Mouse (Mus musculus) liver, embryonic 15.5 days (tissue): ENCODE measurements around the gene Znhit6. TPM values are rescaled to one million over a fixed set of nuclear protein-coding genes. Genes with fewer than 3 reads are reported as not detected.

Experiments
- ATAC-seq: fragments of 200-750 bp; cut with Nextera tagmentation; 2 replicates; pipeline ENCODE4 v1.8.0; 2017; ENCODE audit warnings: moderate number of reproducible peaks, mild to moderate bottlenecking, moderate library complexity; ENCODE audit not compliant: insufficient read depth
- H3K27ac ChIP-seq: fragments of 300-500 bp; sonication (generic); replicated peaks from 2 replicates; pipeline ENCODE4 v1.5.1; 2015; ENCODE audit warnings: mild to moderate bottlenecking, inconsistent platforms
- H3K27me3 ChIP-seq: fragments of 300-500 bp; sonication (generic); 2 replicates; pipeline ENCODE4 v1.6.1; 2015; ENCODE audit warnings: mild to moderate bottlenecking, inconsistent platforms
- H3K36me3 ChIP-seq: fragments of 300-500 bp; sonication (generic); replicated peaks from 2 replicates; pipeline ENCODE4 v1.6.1; 2015; ENCODE audit warnings: moderate library complexity, mild to moderate bottlenecking, inconsistent platforms
- H3K4me1 ChIP-seq: fragments of 300-500 bp; sonication (generic); replicated peaks from 2 replicates; pipeline ENCODE4 v1.6.1; 2015; ENCODE audit warnings: inconsistent platforms
- H3K4me2 ChIP-seq: fragments of 300-500 bp; sonication (generic); 2 replicates; pipeline ENCODE4 v1.6.1; 2015; ENCODE audit warnings: moderate library complexity, mild to moderate bottlenecking, inconsistent platforms
- H3K4me3 ChIP-seq: fragments of 300-500 bp; sonication (generic); replicated peaks from 2 replicates; pipeline ENCODE4 v1.5.1; 2015; ENCODE audit warnings: mild to moderate bottlenecking, inconsistent platforms
- H3K9ac ChIP-seq: fragments of 300-500 bp; sonication (generic); 2 replicates; pipeline ENCODE4 v1.6.1; 2015; ENCODE audit warnings: moderate library complexity, mild to moderate bottlenecking, inconsistent platforms
- H3K9me3 ChIP-seq: fragments of 300-500 bp; sonication (generic); replicated peaks from 2 replicates; pipeline ENCODE4 v1.6.1; 2016; ENCODE audit warnings: inconsistent platforms
- WGBS: fragments of 180-500 bp; shearing (Covaris S2); methylation state at CpG from one replicate; pipeline ENCODE4 v1.1.7; 2015; ENCODE audit warnings: mixed read lengths; ENCODE audit not compliant: insufficient replicate concordance; 5-methylcytosine and 5-hydroxymethylcytosine counted together
- polyA plus RNA-seq: library from polyadenylated mRNA; unstranded; fragments of >200 nt; fragmentation: Nextera tagmentation; extraction: Ambion mirVana; gene quantifications from 2 replicates; pipeline ENCODE4 v1.2.1, GENCODE M21; 2015

Znhit6 gene
- polyA plus RNA-seq, 1 experiment from 2014 or later = 10.1 TPM

GRCm38 (mm10) chr3:145576876-145577275, 871 bp downstream of the Znhit6 start:
- 25% methylated on average over 15 of the region's 15 CpGs for WGBS
- ATAC-seq = no peak
- peak overlapping the region; percentile 64 for H3K9ac ChIP-seq
- peaks cover 27% of the 10 kb centered on the region for H3K4me1 ChIP-seq
- H3K27me3 ChIP-seq = no peaks in the 10 kb centered on the region
- H3K27ac ChIP-seq = no peak overlapping the region
- H3K36me3 ChIP-seq = peaks cover 15% of the 10 kb centered on the region
- peak overlapping the region; percentile 85 for H3K4me2 ChIP-seq
- H3K4me3 ChIP-seq = peak overlapping the region; percentile 70
- H3K9me3 ChIP-seq = no peaks in the 10 kb centered on the region

- no peaks in the 10 kb centered on the region for H3K9me3 ChIP-seq
- ATAC-seq = no peak
- no peak overlapping the region for H3K27ac ChIP-seq
- 66% methylated on average over 4 of the region's 4 CpGs for WGBS
- H3K27me3 ChIP-seq = no peaks in the 10 kb centered on the region
- no peak overlapping the region for H3K4me2 ChIP-seq
- no peaks in the 10 kb centered on the region for H3K4me1 ChIP-seq
- no peak overlapping the region for H3K9ac ChIP-seq
- no peak overlapping the region for H3K4me3 ChIP-seq
- peaks cover 39% of the 10 kb centered on the region for H3K36me3 ChIP-seq
Measured at GRCm38 (mm10) chr3:145583043-145583442, 7.0 kb downstream of the Znhit6 start.

- H3K9me3 ChIP-seq = no peaks in the 10 kb centered on the region
- no peak overlapping the region for H3K4me3 ChIP-seq
- H3K27me3 ChIP-seq = no peaks in the 10 kb centered on the region
- no peak overlapping the region for H3K4me2 ChIP-seq
- peaks cover 33% of the 10 kb centered on the region for H3K36me3 ChIP-seq
- WGBS = 56% methylated on average over 3 of the region's 3 CpGs
- no peak overlapping the region for H3K27ac ChIP-seq
- no peak; the same call in 1 of the 2 replicates for ATAC-seq
- no peak overlapping the region for H3K9ac ChIP-seq
- no peaks in the 10 kb centered on the region for H3K4me1 ChIP-seq
Measured at GRCm38 (mm10) chr3:145583522-145584200, 7.7 kb downstream of the Znhit6 start.

- Histone ChIP-seq H3K4me3 (peak overlapping the region; percentile 32), H3K36me3 (peaks cover 35% of the 10 kb centered on the region), H3K4me2 (peak overlapping the region; percentile 49), H3K9ac (no peak overlapping the region), H3K27ac (peak overlapping the region; percentile 77), H3K27me3 (no peaks in the 10 kb centered on the region), H3K9me3 (no peaks in the 10 kb centered on the region), H3K4me1 (peaks cover 24% of the 10 kb centered on the region)
- peak; percentile 99 for ATAC-seq
- 63% methylated on average over 4 of the region's 4 CpGs for WGBS
Measured at GRCm38 (mm10) chr3:145590562-145590961, 14.6 kb downstream of the Znhit6 start.

GRCm38 (mm10) chr3:145591841-145592542, 16.0 kb downstream of the Znhit6 start:
- WGBS = 78% methylated on average over 6 of the region's 6 CpGs
- H3K9ac ChIP-seq = no peak overlapping the region
- H3K9me3 ChIP-seq = no peaks in the 10 kb centered on the region
- peaks cover 24% of the 10 kb centered on the region for H3K4me1 ChIP-seq
- peaks cover 28% of the 10 kb centered on the region for H3K36me3 ChIP-seq
- no peak overlapping the region for H3K4me2 ChIP-seq
- H3K27me3 ChIP-seq = no peaks in the 10 kb centered on the region
- no peak overlapping the region for H3K4me3 ChIP-seq
- H3K27ac ChIP-seq = peak overlapping the region; percentile 77
- no peak for ATAC-seq

- ATAC-seq = no peak
- no peaks in the 10 kb centered on the region for H3K9me3 ChIP-seq
- H3K27ac ChIP-seq = no peak overlapping the region
- no peak overlapping the region for H3K4me3 ChIP-seq
- H3K4me2 ChIP-seq = no peak overlapping the region
- no peak overlapping the region for H3K9ac ChIP-seq
- 50% methylated on average over 6 of the region's 6 CpGs for WGBS
- H3K4me1 ChIP-seq = peaks cover 16% of the 10 kb centered on the region
- H3K27me3 ChIP-seq = no peaks in the 10 kb centered on the region
- peaks cover 47% of the 10 kb centered on the region for H3K36me3 ChIP-seq
Measured at GRCm38 (mm10) chr3:145595354-145595753, 19.3 kb downstream of the Znhit6 start.

GRCm38 (mm10) chr3:145599059-145599458, 23.1 kb downstream of the Znhit6 start:
- no peak overlapping the region for H3K9ac ChIP-seq

GRCm38 (mm10) chr3:145600801-145601200, 24.8 kb downstream of the Znhit6 start:
- Histone ChIP-seq H3K4me2 (no peak overlapping the region), H3K27ac (no peak overlapping the region), H3K27me3 (no peaks in the 10 kb centered on the region), H3K36me3 (peaks cover 54% of the 10 kb centered on the region), H3K9ac (no peak overlapping the region), H3K9me3 (no peaks in the 10 kb centered on the region), H3K4me1 (0 out of 2 replicates have a peak, but pooled peaks cover 9% of the 10 kb centered on the region), H3K4me3 (no peak overlapping the region)
- ATAC-seq = no peak
- WGBS = 51% methylated on average over 6 of the region's 6 CpGs

More at GRCm38 (mm10) chr3:145599059-145599458, 23.1 kb downstream of the Znhit6 start:
- no peak overlapping the region for H3K4me3 ChIP-seq
- peaks cover 52% of the 10 kb centered on the region for H3K36me3 ChIP-seq
- H3K27me3 ChIP-seq = no peaks in the 10 kb centered on the region
- H3K27ac ChIP-seq = no peak overlapping the region
- H3K4me1 ChIP-seq = 0 out of 2 replicates have a peak, but pooled peaks cover 9% of the 10 kb centered on the region
- no peak for ATAC-seq
- H3K4me2 ChIP-seq = no peak overlapping the region
- WGBS = 81% methylated on average over 7 of the region's 7 CpGs
- no peaks in the 10 kb centered on the region for H3K9me3 ChIP-seq

- WGBS = 70% methylated on average over 6 of the region's 6 CpGs
- Histone ChIP-seq H3K27ac (no peak overlapping the region), H3K9ac (no peak overlapping the region), H3K27me3 (no peaks in the 10 kb centered on the region), H3K4me1 (0 out of 2 replicates have a peak, but pooled peaks cover 9% of the 10 kb centered on the region), H3K36me3 (peaks cover 52% of the 10 kb centered on the region), H3K9me3 (no peaks in the 10 kb centered on the region), H3K4me2 (no peak overlapping the region), H3K4me3 (no peak overlapping the region)
- ATAC-seq = no peak
Measured at GRCm38 (mm10) chr3:145601345-145601744, 25.3 kb downstream of the Znhit6 start.

- Histone ChIP-seq H3K4me2 (no peak overlapping the region), H3K27me3 (no peaks in the 10 kb centered on the region), H3K4me1 (0 out of 2 replicates have a peak, but pooled peaks cover 9% of the 10 kb centered on the region), H3K27ac (no peak overlapping the region; the same call in 1 of the 2 replicates), H3K9ac (no peak overlapping the region), H3K9me3 (no peaks in the 10 kb centered on the region), H3K36me3 (peaks cover 49% of the 10 kb centered on the region), H3K4me3 (no peak overlapping the region)
- WGBS = 65% methylated on average over 11 of the region's 11 CpGs
- ATAC-seq = no peak
Measured at GRCm38 (mm10) chr3:145602410-145603206, 26.6 kb downstream of the Znhit6 start.
